Mouse (Mus musculus) liver, adult 2 months (tissue): ENCODE measurements around the gene Ramac.

Experiments used
- CTCF ChIP-seq: fragments of 200-500 bp; IDR thresholded peaks from 2 replicates; pipeline ENCODE4 v1.5.1; 2011; ENCODE audit warnings: low read depth, low read length, control low read depth
- POLR2A ChIP-seq: fragments of 200-500 bp; IDR thresholded peaks from 2 replicates; pipeline ENCODE4 v1.6.1; 2011; ENCODE audit warnings: low read length, control low read depth; ENCODE audit not compliant: insufficient read depth; ENCODE audit errors: extremely low read depth

GRCm38 (mm10) chr7:81721271-81721670 is 41.5 kb upstream of the Ramac start:
- no peak for TF ChIP-seq CTCF
- TF ChIP-seq POLR2A = no peak
